Mouse (Mus musculus) forebrain, embryonic 13.5 days (tissue): ENCODE data around the gene Fam166b. TPM values are rescaled to one million over a fixed set of nuclear protein-coding genes. Genes with fewer than 3 reads are reported as not detected.

Experiments used
- ATAC-seq: fragments of 200-750 bp; cut with Nextera tagmentation; 2 replicates; pipeline ENCODE4 v1.8.0; 2017
- H3K27ac ChIP-seq: fragments of 300-500 bp; sonication (generic); 2 replicates; pipeline ENCODE4 v1.5.1; 2015; ENCODE audit warnings: inconsistent platforms, mild to moderate bottlenecking, moderate library complexity
- H3K27me3 ChIP-seq: fragments of 300-500 bp; sonication (generic); 2 replicates; pipeline ENCODE4 v1.6.1; 2015; ENCODE audit warnings: mild to moderate bottlenecking, inconsistent platforms
- H3K36me3 ChIP-seq: fragments of 300-500 bp; sonication (generic); 2 replicates; pipeline ENCODE4 v1.6.1; 2015; ENCODE audit warnings: mild to moderate bottlenecking, inconsistent platforms; ENCODE audit not compliant: poor library complexity, severe bottlenecking
- H3K4me1 ChIP-seq: fragments of 300-500 bp; sonication (generic); 2 replicates; pipeline ENCODE4 v1.6.1; 2015; ENCODE audit warnings: inconsistent platforms
- H3K4me2 ChIP-seq: fragments of 300-500 bp; sonication (generic); 2 replicates; pipeline ENCODE4 v1.6.1; 2015; ENCODE audit warnings: inconsistent platforms, mild to moderate bottlenecking, moderate library complexity
- H3K4me3 ChIP-seq: fragments of 300-500 bp; sonication (generic); 2 replicates; pipeline ENCODE4 v1.5.1; 2015; ENCODE audit warnings: mild to moderate bottlenecking, inconsistent platforms
- H3K9ac ChIP-seq: fragments of 300-500 bp; sonication (generic); 2 replicates; pipeline ENCODE4 v1.6.1; 2015; ENCODE audit warnings: mild to moderate bottlenecking, inconsistent platforms
- H3K9me3 ChIP-seq: fragments of 300-500 bp; sonication (generic); replicated peaks from 2 replicates; pipeline ENCODE4 v1.6.1; 2016; ENCODE audit warnings: inconsistent platforms
- WGBS: fragments of 180-500 bp; shearing (Covaris S2); methylation state at CpG from one replicate; pipeline ENCODE4 v1.1.7; 2015; 5-methylcytosine and 5-hydroxymethylcytosine counted together
- polyA plus RNA-seq: library from polyadenylated mRNA; unstranded; fragments of >200 nt; fragmentation: Nextera tagmentation; extraction: Ambion mirVana; gene quantifications from 2 replicates; pipeline ENCODE4 v1.2.1, GENCODE M21; 2015

Gene Fam166b
- polyA plus RNA-seq, 1 experiment from 2014 or later = 0.31 TPM

DNA sequence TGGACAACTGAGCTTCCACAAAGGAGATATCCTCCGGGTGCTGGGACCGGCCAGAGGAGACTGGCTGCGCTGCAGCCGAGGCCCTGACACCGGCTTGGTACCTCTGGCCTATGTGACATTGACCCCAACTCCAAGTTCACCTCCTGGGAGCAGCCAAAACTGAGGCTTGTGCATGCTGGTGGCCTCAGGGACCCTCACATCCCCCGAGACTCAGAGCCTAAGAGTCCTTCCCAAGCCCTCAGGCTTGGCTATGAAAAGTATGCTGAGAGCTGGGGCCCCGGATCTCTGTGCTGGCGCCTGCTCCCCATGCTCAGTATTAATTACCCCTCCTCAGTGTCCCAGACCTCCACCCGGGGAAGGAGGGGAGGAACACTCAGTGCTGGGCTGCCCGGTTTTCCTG, 2.4 kb downstream of the Fam166b start:
- Histone ChIP-seq H3K27ac (no peak overlapping the region), H3K4me2 (no peak overlapping the region), H3K27me3 (peaks cover 63% of the 10 kb centered on the region), H3K9me3 (no peaks in the 10 kb centered on the region), H3K4me3 (no peak overlapping the region), H3K9ac (no peak overlapping the region; the same call in 1 of the 2 replicates), H3K4me1 (peaks cover 25% of the 10 kb centered on the region), H3K36me3 (peaks cover 58% of the 10 kb centered on the region)
- 49% methylated on average over 10 of the region's 10 CpGs for WGBS
- no peak for ATAC-seq

DNA sequence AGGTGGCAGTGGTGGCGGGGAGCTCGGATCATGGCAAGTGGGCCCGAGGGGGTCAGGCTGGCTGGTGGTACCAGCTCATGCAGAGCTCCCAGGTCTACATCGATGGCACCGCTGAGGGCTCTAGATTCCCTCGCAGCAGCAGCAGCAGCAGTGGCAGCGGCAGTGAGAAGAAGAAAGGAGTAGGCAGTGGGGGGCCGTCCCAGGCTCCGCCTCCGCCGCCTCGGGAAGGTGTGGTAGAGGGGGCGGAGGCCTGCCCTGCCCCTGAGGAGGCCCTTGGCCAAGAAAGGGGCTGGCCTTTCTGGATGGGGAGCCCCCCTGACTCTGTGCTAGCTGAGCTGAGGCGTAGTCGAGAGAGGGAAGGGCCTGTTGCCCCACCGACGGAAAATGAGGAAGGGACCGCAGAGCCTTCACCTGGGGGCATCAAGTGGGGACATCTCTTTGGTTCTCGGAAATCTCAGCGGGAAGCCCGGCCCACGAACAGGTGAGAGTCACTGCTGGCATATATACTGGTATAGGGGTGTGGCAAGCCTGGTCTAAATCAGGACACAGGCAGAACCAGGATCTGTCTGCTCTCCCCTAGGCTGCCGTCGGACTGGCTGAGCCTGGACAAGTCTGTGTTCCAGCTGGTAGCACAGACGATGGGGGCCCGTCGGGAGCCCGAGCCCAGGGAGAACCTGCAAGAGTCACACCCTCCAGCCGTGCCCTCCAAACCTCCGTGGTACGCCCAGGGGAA, 3.1 kb downstream of the Fam166b start:
- H3K27ac ChIP-seq = no peak overlapping the region
- peaks cover 62% of the 10 kb centered on the region for H3K36me3 ChIP-seq
- WGBS = 18% methylated on average over 31 of the region's 31 CpGs
- peak overlapping the region; percentile 12; the same call in 1 of the 2 replicates for H3K9ac ChIP-seq
- H3K9me3 ChIP-seq = no peaks in the 10 kb centered on the region
- H3K27me3 ChIP-seq = peaks cover 63% of the 10 kb centered on the region
- ATAC-seq = no peak
- H3K4me3 ChIP-seq = peak overlapping the region; percentile 6; the same call in 1 of the 2 replicates
- H3K4me2 ChIP-seq = peak overlapping the region; percentile 3; the same call in 1 of the 2 replicates
- H3K4me1 ChIP-seq = peaks cover 25% of the 10 kb centered on the region

DNA sequence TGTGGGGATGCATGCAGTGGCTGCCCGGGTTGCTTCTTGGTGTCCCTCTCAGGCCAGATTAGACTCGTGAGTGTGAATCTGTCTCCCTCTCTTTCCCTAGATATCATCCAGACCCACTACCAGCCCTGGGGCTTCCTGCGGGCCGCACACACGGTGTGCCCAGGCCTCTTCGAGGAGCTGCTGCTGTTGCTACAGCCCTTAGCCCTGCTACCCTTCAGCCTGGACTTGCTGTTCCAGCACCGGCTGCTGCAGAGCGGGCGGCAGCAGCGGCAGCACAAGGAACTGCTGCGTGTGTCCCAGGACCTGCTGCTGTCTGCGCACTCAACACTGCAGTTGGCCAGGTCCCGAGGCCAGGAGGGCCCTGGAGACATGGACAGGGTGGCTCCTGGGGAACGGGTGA, 3.7 kb downstream of the Fam166b start:
- ATAC-seq = no peak
- Histone ChIP-seq H3K9ac (peak overlapping the region; percentile 26; the same call in 1 of the 2 replicates), H3K4me2 (peak overlapping the region; percentile 3; the same call in 1 of the 2 replicates), H3K36me3 (peaks cover 62% of the 10 kb centered on the region), H3K27ac (no peak overlapping the region), H3K4me3 (no peak overlapping the region), H3K9me3 (no peaks in the 10 kb centered on the region), H3K4me1 (peaks cover 25% of the 10 kb centered on the region), H3K27me3 (peaks cover 59% of the 10 kb centered on the region)
- WGBS = 22% methylated on average over 14 of the region's 14 CpGs

DNA sequence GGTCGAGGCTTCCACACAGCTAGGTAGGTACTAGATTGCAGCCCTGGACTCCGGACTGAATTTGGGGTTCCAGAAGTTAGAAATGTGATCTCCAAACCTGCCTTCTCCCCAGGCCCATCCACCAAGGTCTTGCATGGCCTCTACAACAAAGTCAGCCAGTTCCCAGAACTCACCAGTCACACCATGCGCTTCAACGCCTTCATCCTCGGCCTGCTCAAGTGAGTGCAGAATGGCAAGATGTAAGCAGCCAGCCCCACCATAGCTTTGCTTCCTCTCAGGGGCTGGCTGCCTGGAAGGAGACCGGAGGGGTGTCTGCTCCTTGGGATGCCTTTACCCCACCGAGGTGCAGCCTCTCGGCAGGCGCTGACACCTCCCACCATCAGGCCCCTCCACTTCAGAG, 4.9 kb downstream of the Fam166b start:
- WGBS = 91% methylated on average over 9 of the region's 9 CpGs
- Histone ChIP-seq H3K4me1 (peaks cover 25% of the 10 kb centered on the region), H3K27me3 (peaks cover 54% of the 10 kb centered on the region), H3K9ac (no peak overlapping the region), H3K27ac (no peak overlapping the region), H3K9me3 (no peaks in the 10 kb centered on the region), H3K4me3 (no peak overlapping the region), H3K4me2 (no peak overlapping the region), H3K36me3 (peaks cover 65% of the 10 kb centered on the region)
- ATAC-seq = no peak

DNA sequence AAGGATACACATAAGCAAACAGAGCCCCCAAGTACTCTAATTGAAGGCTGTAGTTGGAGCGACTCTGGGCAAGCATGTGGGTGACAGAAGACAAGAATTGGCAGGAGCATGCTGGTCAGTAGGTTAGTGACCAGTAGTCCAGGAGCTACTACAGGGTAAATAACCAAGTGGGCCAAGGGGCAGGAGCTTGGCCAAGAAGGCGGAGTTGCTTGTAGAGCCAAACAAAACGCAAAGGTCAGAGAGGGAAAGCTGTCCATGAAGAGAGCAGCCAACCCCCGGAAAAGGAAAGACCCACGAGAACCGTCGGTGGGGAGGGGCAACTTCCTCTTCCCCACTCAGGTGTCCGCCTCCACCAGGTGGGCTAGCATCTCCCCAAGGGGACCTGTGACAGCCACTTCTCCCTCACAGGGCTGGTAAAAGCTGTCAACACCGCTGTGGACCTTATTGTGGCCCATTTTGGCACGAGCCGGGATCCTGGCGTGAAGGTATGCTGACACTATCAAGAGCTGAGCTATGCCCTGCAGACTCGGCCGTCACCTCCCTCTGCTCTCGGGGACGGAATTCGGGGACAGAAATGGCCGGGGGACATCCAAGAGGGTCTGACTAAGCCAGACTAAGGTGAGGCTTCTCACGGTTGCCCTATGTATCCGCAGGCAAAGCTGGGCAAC, 5.5 kb downstream of the Fam166b start:
- Histone ChIP-seq H3K9ac (no peak overlapping the region), H3K4me2 (no peak overlapping the region), H3K36me3 (peaks cover 69% of the 10 kb centered on the region), H3K4me3 (no peak overlapping the region), H3K9me3 (no peaks in the 10 kb centered on the region), H3K27me3 (peaks cover 50% of the 10 kb centered on the region), H3K27ac (no peak overlapping the region), H3K4me1 (peaks cover 18% of the 10 kb centered on the region)
- no peak for ATAC-seq
- WGBS = 89% methylated on average over 20 of the region's 20 CpGs

DNA sequence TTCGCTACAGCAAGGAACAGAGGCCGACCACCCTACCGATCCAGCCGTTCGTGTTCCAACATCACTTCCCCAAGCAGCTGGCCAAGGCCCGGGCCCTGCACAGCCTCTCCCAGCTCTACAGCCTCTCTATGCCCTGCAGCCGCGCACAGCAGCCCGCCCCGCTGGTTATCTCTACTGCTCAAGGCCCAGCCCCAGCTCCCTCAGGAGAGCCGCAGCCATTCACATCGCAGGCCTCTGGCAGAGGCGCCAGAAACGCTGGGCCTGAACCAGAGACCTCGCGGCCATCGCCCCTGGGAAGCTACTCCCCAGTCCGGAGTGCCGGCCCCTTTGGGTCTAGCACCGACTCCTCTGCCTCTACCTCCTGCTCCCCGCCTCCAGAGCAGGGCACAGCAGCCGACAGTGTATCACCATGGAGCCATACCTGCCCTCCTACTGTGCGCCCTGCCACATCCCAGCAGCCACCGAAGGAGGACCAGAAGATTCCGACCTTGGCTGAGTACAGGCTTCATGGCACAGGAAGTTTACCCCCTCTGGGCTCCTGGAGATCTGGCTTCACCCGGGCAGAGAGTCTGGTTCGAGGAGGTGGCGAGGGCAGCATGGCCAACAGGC, 7.2 kb downstream of the Fam166b start:
- Histone ChIP-seq H3K36me3 (peaks cover 75% of the 10 kb centered on the region), H3K4me3 (no peak overlapping the region), H3K9me3 (no peaks in the 10 kb centered on the region), H3K27me3 (peaks cover 33% of the 10 kb centered on the region), H3K27ac (no peak overlapping the region), H3K4me1 (peaks cover 8% of the 10 kb centered on the region), H3K4me2 (no peak overlapping the region), H3K9ac (no peak overlapping the region)
- 77% methylated on average over 28 of the region's 28 CpGs for WGBS
- ATAC-seq = no peak

DNA sequence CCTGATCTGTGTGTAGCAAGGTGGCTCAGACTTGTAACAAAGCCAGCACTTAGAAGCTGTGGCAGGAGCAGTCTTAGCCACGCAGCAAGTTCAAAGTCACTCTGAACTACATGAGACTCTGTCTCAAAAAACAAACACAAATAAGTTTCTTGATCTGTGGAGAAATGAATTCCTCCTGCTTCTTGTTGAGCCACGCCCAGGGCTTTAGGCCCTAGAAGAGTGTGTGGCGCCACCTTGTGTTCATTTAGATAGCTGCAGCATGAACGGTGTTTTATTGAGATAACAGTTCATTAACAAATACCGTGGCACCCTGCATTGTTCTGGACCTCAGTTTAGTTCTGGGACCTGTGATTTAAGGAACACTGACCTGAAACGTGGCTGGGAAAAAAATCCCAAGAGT, 8.6 kb downstream of the Fam166b start:
- 7% methylated on average over 6 of the region's 6 CpGs for WGBS
- Histone ChIP-seq H3K9ac (no peak overlapping the region), H3K4me1 (no peaks in the 10 kb centered on the region), H3K4me3 (no peak overlapping the region), H3K4me2 (no peak overlapping the region), H3K9me3 (no peaks in the 10 kb centered on the region), H3K36me3 (peaks cover 75% of the 10 kb centered on the region), H3K27me3 (peaks cover 19% of the 10 kb centered on the region), H3K27ac (no peak overlapping the region)
- ATAC-seq = peak; percentile 31

DNA sequence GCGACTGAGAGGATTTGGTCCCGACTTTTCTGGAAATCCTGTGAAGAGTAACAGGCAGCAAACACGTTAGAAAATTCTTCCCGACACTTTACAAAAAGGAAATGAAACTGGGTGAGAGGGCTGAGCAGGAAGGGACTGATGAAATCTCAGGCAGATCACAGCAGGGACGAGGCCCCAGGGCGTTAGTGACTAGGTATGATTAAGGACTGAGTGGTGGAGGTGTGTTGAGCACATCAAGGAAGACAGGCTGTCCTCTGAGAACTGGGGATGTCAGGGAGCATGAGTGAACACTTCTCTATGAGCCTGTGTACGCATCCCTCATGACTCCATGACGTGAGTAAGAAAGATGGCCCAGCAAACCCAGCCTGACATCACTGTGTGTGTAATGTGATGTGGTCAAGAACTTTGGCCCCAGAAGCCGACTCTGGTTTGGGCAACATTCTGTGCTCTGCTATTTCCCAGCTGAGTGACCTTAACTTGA, 9.1 kb downstream of the Fam166b start:
- Histone ChIP-seq H3K4me1 (no peaks in the 10 kb centered on the region), H3K4me3 (no peak overlapping the region), H3K9me3 (no peaks in the 10 kb centered on the region), H3K27ac (no peak overlapping the region), H3K4me2 (no peak overlapping the region), H3K9ac (no peak overlapping the region), H3K36me3 (peaks cover 75% of the 10 kb centered on the region), H3K27me3 (peaks cover 15% of the 10 kb centered on the region)
- ATAC-seq = no peak
- 77% methylated on average over 9 of the region's 9 CpGs for WGBS

DNA sequence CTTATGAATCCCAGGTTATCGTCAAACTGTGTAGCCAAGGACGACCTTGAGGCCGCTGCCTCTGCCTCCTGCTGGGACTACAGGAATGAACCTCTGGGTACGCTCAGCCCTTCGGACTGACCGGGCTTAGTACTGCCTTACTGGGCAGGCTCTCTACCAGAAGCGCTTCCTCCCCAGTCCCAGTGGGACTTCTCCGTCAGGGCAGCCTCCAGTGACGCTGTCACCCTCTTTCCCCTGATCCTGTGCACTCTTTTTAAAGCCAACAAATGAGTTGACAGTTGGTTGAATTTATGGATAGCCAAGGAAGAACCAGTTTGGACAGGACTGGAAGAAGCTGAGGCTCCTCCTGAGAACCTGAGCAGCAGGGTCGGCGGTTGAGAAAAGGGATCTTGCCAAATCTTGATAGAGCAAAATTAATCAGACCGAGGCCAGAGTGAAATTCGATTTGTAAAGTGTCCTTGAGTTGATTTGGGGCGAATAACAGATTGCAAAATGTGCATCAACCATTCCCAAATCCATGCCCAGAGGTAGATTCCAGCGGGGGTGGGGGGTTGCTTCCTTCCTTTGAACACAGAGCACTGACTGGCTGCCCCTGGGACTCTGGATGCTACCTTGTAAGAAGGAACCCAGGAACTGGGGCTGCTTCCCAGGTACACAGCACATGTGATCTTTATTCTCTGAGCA, 9.8 kb downstream of the Fam166b start:
- Histone ChIP-seq H3K4me2 (no peak overlapping the region), H3K9ac (no peak overlapping the region), H3K9me3 (no peaks in the 10 kb centered on the region), H3K27ac (no peak overlapping the region), H3K36me3 (peaks cover 75% of the 10 kb centered on the region), H3K27me3 (peaks cover 7% of the 10 kb centered on the region), H3K4me3 (no peak overlapping the region), H3K4me1 (no peaks in the 10 kb centered on the region)
- 62% methylated on average over 15 of the region's 15 CpGs for WGBS
- ATAC-seq = no peak

DNA sequence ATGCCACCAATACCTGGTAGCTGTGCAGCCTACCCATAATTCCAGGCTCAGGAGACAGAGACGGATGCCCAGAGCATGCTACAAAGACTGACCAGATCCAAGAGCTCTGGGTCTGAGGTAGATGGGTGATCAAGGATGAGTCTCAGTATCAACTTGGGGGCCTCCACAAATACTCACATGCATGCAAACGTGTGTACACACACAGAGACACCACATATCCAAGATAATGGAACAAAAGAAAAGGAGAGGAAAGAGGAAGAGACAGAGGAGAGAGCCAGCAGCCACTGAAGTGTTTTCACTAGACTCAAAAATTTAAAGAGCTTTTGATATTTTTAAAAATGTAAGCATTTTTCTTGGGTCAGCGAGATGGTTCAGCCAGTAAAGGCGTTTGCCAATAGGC, 10.5 kb downstream of the Fam166b start:
- no peak overlapping the region for H3K27ac ChIP-seq
- 76% methylated on average over 4 of the region's 4 CpGs for whole genome bisulfite sequencing
- H3K9me3 ChIP-seq = no peaks in the 10 kb centered on the region
- no peaks in the 10 kb centered on the region; the same call in 1 of the 2 replicates for H3K4me1 ChIP-seq
- ATAC-seq = no peak
- H3K4me2 ChIP-seq = no peak overlapping the region
- H3K27me3 ChIP-seq = peaks cover under 1% of the 10 kb centered on the region; the same call in 1 of the 2 replicates
- H3K9ac ChIP-seq = no peak overlapping the region
- H3K36me3 ChIP-seq = peaks cover 70% of the 10 kb centered on the region
- H3K4me3 ChIP-seq = no peak overlapping the region

DNA sequence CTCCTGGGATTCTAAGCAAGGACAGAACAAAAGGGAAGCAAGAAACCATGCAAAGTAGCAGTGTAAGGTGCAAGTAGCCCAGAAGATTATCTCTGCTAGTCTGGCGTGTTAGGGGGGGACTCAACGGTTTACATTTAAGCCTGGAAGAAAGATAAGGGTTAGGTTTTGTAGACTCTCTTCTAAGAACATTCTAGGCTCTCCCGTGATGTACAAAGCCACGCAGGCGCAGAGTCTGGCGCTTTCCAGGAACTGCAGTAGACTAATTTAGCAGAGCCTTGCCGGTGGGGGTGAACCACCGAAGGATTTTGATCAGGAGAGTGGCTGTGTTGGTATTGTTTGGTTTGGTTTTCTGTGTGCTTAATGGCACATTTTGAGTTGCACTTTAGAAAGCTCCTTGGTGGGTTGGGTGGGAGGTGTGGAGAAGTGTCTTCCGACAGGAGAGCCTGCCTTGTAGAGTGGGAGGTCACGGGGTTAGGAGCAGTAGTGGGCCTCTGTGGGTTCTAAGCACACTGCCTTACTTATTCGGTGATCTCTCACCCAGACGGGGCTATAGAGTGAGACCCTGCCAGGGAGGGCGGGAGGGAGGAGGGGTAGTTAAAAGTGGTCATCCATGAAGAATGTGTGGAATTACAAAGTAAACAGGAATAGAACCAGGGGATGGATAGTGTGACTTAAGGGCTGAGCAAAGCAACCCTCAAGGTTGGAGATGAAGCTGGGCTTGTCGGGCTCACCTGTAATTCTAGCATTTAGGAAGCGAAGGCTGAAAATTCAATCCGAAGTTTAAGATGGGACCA, 11.5 kb downstream of the Fam166b start:
- Histone ChIP-seq H3K27ac (no peak overlapping the region), H3K27me3 (no peaks in the 10 kb centered on the region), H3K4me2 (no peak overlapping the region), H3K9ac (no peak overlapping the region), H3K4me3 (no peak overlapping the region), H3K4me1 (no peaks in the 10 kb centered on the region; the same call in 1 of the 2 replicates), H3K36me3 (peaks cover 60% of the 10 kb centered on the region), H3K9me3 (no peaks in the 10 kb centered on the region)
- WGBS = 87% methylated on average over 16 of the region's 16 CpGs
- no peak for ATAC-seq
